8 mouse cellular contexts compared by ENCODE assay signal in the genomic region with DNA sequence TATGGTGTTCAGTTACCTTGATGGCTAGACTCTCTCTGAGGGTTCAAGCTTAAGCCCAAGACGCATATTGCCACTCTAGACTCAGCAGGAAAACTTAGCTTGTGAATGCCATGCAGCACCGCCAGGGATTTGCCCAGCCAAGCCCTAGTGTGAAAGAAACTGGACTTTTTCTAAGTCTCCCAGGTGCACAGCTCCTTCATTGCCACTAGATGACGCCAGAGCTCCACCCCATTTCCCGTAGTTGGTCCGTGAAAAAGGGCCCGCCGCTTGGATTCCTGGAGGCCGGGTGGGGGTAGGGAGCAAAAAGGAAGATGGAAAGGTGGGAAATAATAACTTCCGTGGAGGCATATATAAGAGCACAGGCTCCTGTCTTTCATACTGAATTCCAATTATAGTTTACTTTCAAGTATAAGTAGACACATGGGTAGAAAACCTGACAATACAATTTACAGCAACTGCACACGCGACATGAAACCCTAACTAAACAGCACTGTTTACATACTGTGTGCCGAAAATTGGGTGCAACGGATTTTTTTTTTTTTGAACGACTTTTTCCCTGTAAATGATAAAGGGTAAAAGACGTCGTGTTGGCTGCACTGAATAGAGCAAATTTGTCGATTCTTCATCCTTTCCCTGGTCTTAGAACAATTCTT. TPM values are rescaled to one million over a fixed set of nuclear protein-coding genes. Genes with fewer than 3 reads are reported as not detected.
DNase-seq lines count a peak whose midpoint lies in the region; ATAC-seq and TF ChIP-seq lines count a peak whose summit lies in the region.

No protein-coding gene starts in this region.

- peak; percentile 49 to 77 for DNase-seq in heart, adult 18-20 months
- DNase-seq in heart, adult 8-10 months (ENCODE audit: low spot score): no peak
- no peak for DNase-seq in ES-E14 (ENCODE audit: low read depth, low spot score)
- peak; percentile 86 for DNase-seq in embryo, embryonic 11 days
- DNase-seq in heart, postnatal 0 days (ENCODE audit: low spot score): peak; percentile 79
- DNase-seq in kidney, postnatal 4 days: peak; percentile 73

- 0 out of 2 replicates have a peak, but pooled peaks cover 4% of the 10 kb centered on the region for H3K27me3 ChIP-seq in heart, postnatal 0 days (ENCODE audit: control insufficient read depth, insufficient read depth, low read length)
- H3K27me3 ChIP-seq in testis, adult 2 months (ENCODE audit: control insufficient read depth, insufficient read depth, low read length): no peaks in the 10 kb centered on the region

- no peak overlapping the region for H3K9ac ChIP-seq in ES-E14 (ENCODE audit: insufficient read depth, low read depth, low read length, poor library complexity, severe bottlenecking)
- H3K9ac ChIP-seq in heart, postnatal 0 days (replicated peaks; ENCODE audit: low read depth, low read length): no peak overlapping the region

- peak; percentile 96 for TF ChIP-seq CTCF in heart, postnatal 0 days (IDR thresholded peaks at IDR 0.05; ENCODE audit: low read depth)
- peak; percentile 76 for TF ChIP-seq CTCF in testis, adult 2 months (IDR thresholded peaks at IDR 0.05; ENCODE audit: control insufficient read depth, insufficient read depth, insufficient replicate concordance, low read depth, low read length)

- ATAC-seq in heart, postnatal 0 days (ENCODE audit: insufficient read depth, low read depth): peak; percentile 51; the same call in 1 of the 2 replicates
- peak; percentile 96 for ATAC-seq in megakaryocyte progenitor cell, adult 5-6 weeks (replicated peaks; ENCODE audit: poor library complexity)

- H3K4me1 ChIP-seq in ES-E14 (ENCODE audit: control insufficient read depth in 2 of 2, insufficient read depth in 2 of 2, low read length in 2 of 2, poor library complexity in 1 of 2): no peaks in the 10 kb centered on the region
- no peaks in the 10 kb centered on the region for H3K4me1 ChIP-seq in heart, postnatal 0 days (ENCODE audit: control insufficient read depth, insufficient read depth)
- H3K4me1 ChIP-seq in testis, adult 2 months (ENCODE audit: control insufficient read depth, insufficient read depth, low read length): no peaks in the 10 kb centered on the region; the same call in 1 of the 2 replicates

- TF ChIP-seq POLR2A in testis, adult 2 months (IDR thresholded peaks at IDR 0.05; ENCODE audit: control insufficient read depth, low read depth, low read length): no peak

- H3K4me3 ChIP-seq in ES-E14 (ENCODE audit: insufficient read depth in 1 of 2, low read depth in 1 of 2, low read length in 2 of 2, poor library complexity in 1 of 2, severe bottlenecking in 1 of 2): no peak overlapping the region
- peak overlapping the region; percentile 26 for H3K4me3 ChIP-seq in heart, postnatal 0 days (ENCODE audit: low read depth, low read length)
- no peak overlapping the region for H3K4me3 ChIP-seq in testis, adult 2 months (ENCODE audit: control insufficient read depth, low read depth, low read length)

- TF ChIP-seq EP300 in heart, postnatal 0 days (IDR thresholded peaks at IDR 0.05; ENCODE audit: low read depth): 0 out of 2 replicates have a peak, but pooled peaks have one; percentile 28

- no peak overlapping the region for H3K27ac ChIP-seq in ES-E14 (ENCODE audit: insufficient read depth, low read depth, low read length, poor library complexity, severe bottlenecking)
- no peak overlapping the region for H3K27ac ChIP-seq in heart, postnatal 0 days (ENCODE audit: low read depth)
- no peak overlapping the region for H3K27ac ChIP-seq in testis, adult 2 months (ENCODE audit: control insufficient read depth, insufficient read depth, low read depth, low read length)

- H3K36me3 ChIP-seq in ES-E14 (ENCODE audit: control insufficient read depth, insufficient read depth, low read length, poor library complexity, severe bottlenecking): no peaks in the 10 kb centered on the region
- no peaks in the 10 kb centered on the region for H3K36me3 ChIP-seq in heart, postnatal 0 days (replicated peaks; ENCODE audit: control insufficient read depth, insufficient read depth, low read length)
- H3K36me3 ChIP-seq in testis, adult 2 months (ENCODE audit: control insufficient read depth, insufficient read depth, low read length): no peaks in the 10 kb centered on the region

- peak overlapping the region; percentile 51 for H3K4me2 ChIP-seq in heart, postnatal 0 days (ENCODE audit: low read depth, low read length)

- in situ Hi-C loops in ES-E14 (cut with MboI; ENCODE audit: low sequenced_read_pairs in 2 of 2, unreplicated experiment in 2 of 2): loop anchor here (25.0 kb wide), 2 partner anchors 620 to 895 kb away; no protein-coding TSS in a partner anchor

- H3K9me3 ChIP-seq in ES-E14 (ENCODE audit: control insufficient read depth, insufficient read depth, low read depth, low read length): no peaks in the 10 kb centered on the region
- no peaks in the 10 kb centered on the region for H3K9me3 ChIP-seq in heart, postnatal 0 days (replicated peaks; ENCODE audit: control insufficient read depth, low read length)

- 12% methylated on average over 17 of the region's 17 CpGs for WGBS in heart, postnatal 0 days

TF ChIP-seq in ES-E14, 5 proteins besides CTCF, POLR2A, EP300 and RAD21:
- TF ChIP-seq HCFC1 (IDR thresholded peaks at IDR 0.05; ENCODE audit: borderline replicate concordance, insufficient read depth, low read length) (no peak), ZC3H11A (IDR thresholded peaks at IDR 0.05; ENCODE audit: borderline replicate concordance, low read depth, low read length) (peak; percentile 99)

RNA-seq across cellular contexts. Expression of a gene that starts 13.8 kb away (rescaled TPM):
- total RNA-seq in heart, adult 18-20 months (2021): 1 to 10 TPM; 3.3 to 4.2 TPM
- total RNA-seq in heart, adult 8-10 months (2022): 1 to 10 TPM; 4.4 to 6.1 (median 4.9) TPM
- 0.42 and 1.2 TPM in 2 replicates for total RNA-seq in ES-E14 (2012; rRNA removed)
- 20.0 and 22.6 TPM in 2 replicates for total RNA-seq in heart, postnatal 0 days (2014; rRNA removed; ENCODE audit: low replicate concordance)
- polyA plus RNA-seq in heart, postnatal 0 days (2015; fragmentation: Nextera tagmentation; extraction: Ambion mirVana): 1.5 and 1.6 TPM in 2 replicates
- 0.02 TPM in 1 of 2 replicates, not detected in the other for total RNA-seq in megakaryocyte progenitor cell, adult 5-6 weeks (2015)
- not detected in 2 replicates for total RNA-seq in megakaryocyte progenitor cell, adult 5-6 weeks (2017)
- 0.14 and 0.16 TPM in 2 replicates for polyA plus RNA-seq in testis, adult 2 months (2012; rRNA removed)

Comparison
In these comparisons a context has a peak if more than half of its experiments do, and no peak if none do; other contexts are left out.
1. DNase-seq: peak in heart, adult 18-20 months (2 of 2), embryo, embryonic 11 days (single experiment), heart, postnatal 0 days (single experiment) and kidney, postnatal 4 days (2 of 2); none in heart, adult 8-10 months (single experiment) and ES-E14 (single experiment).